Mouse (Mus musculus): ENCODE data around the gene Zfp619.
"Not testable (repeated sequence)": the region's sequence is repeated elsewhere in the genome, so short reads cannot be mapped to it uniquely, and the experiment has no call there.

The Zfp619 gene

GRCm38 (mm10) chr7:39589044-39589443 is 71.5 kb downstream of the Zfp619 start:
- not testable (repeated sequence) for DNase-seq (ENCODE audit: low spot score)

Data from ovary, adult 18-20 months (tissue).